Mouse (Mus musculus) cerebellum, adult 9-11 months (tissue): ENCODE data around the gene Galnt4.
A peak's percentile ranks its signal among the peaks of the same experiment; 100 is the strongest.

ENCODE experiments used
- DNase-seq: peaks from one replicate; pipeline ENCODE4 v3.0.0; 2022

Galnt4 gene

GRCm38 (mm10) chr10:99107964-99108363 is at the start of gene Galnt4:
Galnt4 (plus strand) TSS chr10:99108159.
- DNase-seq = peak; percentile 67

- DNase-seq = no peak
Observed at GRCm38 (mm10) chr10:99060588-99060987, 47.4 kb upstream of the Galnt4 start.

GRCm38 (mm10) chr10:99061418-99061817 is 46.5 kb upstream of the Galnt4 start:
- peak; percentile 18 for DNase-seq

GRCm38 (mm10) chr10:99062546-99062945 is 45.4 kb upstream of the Galnt4 start:
- DNase-seq = peak; percentile 55

GRCm38 (mm10) chr10:99076113-99076895 is 31.7 kb upstream of the Galnt4 start:
- DNase-seq = no peak

- no peak for DNase-seq
Observed at GRCm38 (mm10) chr10:99078621-99079020, 29.3 kb upstream of the Galnt4 start.

- DNase-seq = no peak
Observed at GRCm38 (mm10) chr10:99081569-99081990, 26.4 kb upstream of the Galnt4 start.

GRCm38 (mm10) chr10:99083431-99084003 is 24.4 kb upstream of the Galnt4 start:
- DNase-seq = no peak

- DNase-seq = peak; percentile 81
Observed at GRCm38 (mm10) chr10:99084397-99085239, 23.3 kb upstream of the Galnt4 start.

GRCm38 (mm10) chr10:99085240-99085587 is 22.7 kb upstream of the Galnt4 start:
- no peak for DNase-seq

GRCm38 (mm10) chr10:99086029-99086428 is 21.9 kb upstream of the Galnt4 start:
- DNase-seq = no peak

- DNase-seq = no peak
Observed at GRCm38 (mm10) chr10:99089906-99090305, 18.1 kb upstream of the Galnt4 start.

- no peak for DNase-seq
Observed at GRCm38 (mm10) chr10:99093364-99093763, 14.6 kb upstream of the Galnt4 start.

GRCm38 (mm10) chr10:99095114-99095513 is 12.8 kb upstream of the Galnt4 start:
- DNase-seq = no peak

GRCm38 (mm10) chr10:99097374-99097773 is 10.6 kb upstream of the Galnt4 start:
- DNase-seq = no peak

GRCm38 (mm10) chr10:99105522-99105921 is 2.4 kb upstream of the Galnt4 start:
- no peak for DNase-seq

- DNase-seq = peak; percentile 16
Observed at GRCm38 (mm10) chr10:99106311-99106702, 1.7 kb upstream of the Galnt4 start.

GRCm38 (mm10) chr10:99106703-99107631 is 992 bp upstream of the Galnt4 start, which contains the start of gene Poc1b:
Poc1b (plus strand) TSS chr10:99107036.
- DNase-seq = peak; percentile 86

- DNase-seq = no peak
Observed at GRCm38 (mm10) chr10:99108431-99108982, 548 bp downstream of the Galnt4 start.

- no peak for DNase-seq
Observed at GRCm38 (mm10) chr10:99113533-99113932, 5.6 kb downstream of the Galnt4 start.

GRCm38 (mm10) chr10:99114295-99114694 is 6.3 kb downstream of the Galnt4 start:
- no peak for DNase-seq
